Mouse (Mus musculus): ENCODE data around the gene Zcchc17.

GRCm38 (mm10) chr4:130266601-130267000 is 93.1 kb downstream of the Zcchc17 start:
- TF ChIP-seq POLR2A (IDR thresholded peaks at IDR 0.05; ENCODE audit: insufficient read length, low read depth) (no peak), REST (IDR thresholded peaks at IDR 0.05; ENCODE audit: insufficient read depth, insufficient read length) (no peak), TCF12 (IDR thresholded peaks at IDR 0.05; ENCODE audit: insufficient read depth, poor library complexity, severe bottlenecking) (no peak), TCF3 (IDR thresholded peaks at IDR 0.05; ENCODE audit: insufficient read length, low read depth) (no peak), MAX (IDR thresholded peaks at IDR 0.05; ENCODE audit: low read depth) (no peak), MYOG (IDR thresholded peaks at IDR 0.05; ENCODE audit: control insufficient read depth in 1 of 3, insufficient read depth in 1 of 3, insufficient read length in 2 of 3, low read depth in 2 of 3) (no peak), USF1 (IDR thresholded peaks at IDR 0.05; ENCODE audit: low read depth) (no peak), SRF (IDR thresholded peaks at IDR 0.05; ENCODE audit: control insufficient read depth, insufficient read length, low read depth) (no peak), CEBPB (IDR thresholded peaks at IDR 0.05; ENCODE audit: insufficient read depth, poor library complexity, severe bottlenecking) (no peak), MYOD1 (IDR thresholded peaks at IDR 0.05; ENCODE audit: control insufficient read depth in 1 of 3, insufficient read length in 2 of 3, low read depth in 2 of 3) (no peak)

All from myocyte (in vitro differentiated cells).